ENCODE assay signal across 23 mouse cellular contexts in the genomic region with DNA sequence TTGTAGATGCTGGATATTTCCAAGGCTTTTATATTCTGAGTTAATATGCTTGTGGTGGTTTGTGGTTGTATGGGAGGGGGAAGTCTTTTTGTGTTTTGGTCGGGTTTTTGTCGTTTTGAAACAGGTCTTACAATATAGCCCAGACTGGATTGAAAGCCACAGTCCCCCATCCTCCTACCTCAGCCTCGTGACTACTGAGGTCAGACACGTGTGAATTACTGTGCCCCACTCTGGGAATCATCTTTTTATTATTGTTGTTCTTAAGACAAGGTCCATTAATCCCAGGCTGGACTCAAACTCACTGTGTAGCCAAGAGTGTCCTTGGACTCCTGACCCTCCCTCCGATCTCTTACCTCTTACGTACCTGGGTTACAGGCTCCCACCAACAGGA. TPM values are rescaled to one million over a fixed set of nuclear protein-coding genes. Genes with fewer than 3 reads are reported as not detected.
DNase-seq lines count a peak whose midpoint lies in the region; ATAC-seq and TF ChIP-seq lines count a peak whose summit lies in the region.
"Had no signal": no experiment of that assay in that cellular context is flagged by ENCODE, and none has a peak within 500 bp of the region (broad histone marks: within the 10 kb centered on the region; RNA-seq: fewer than 3 reads in every experiment).

No protein-coding gene starts in this region.

- TF ChIP-seq CTCF in cerebellum, adult 2 months (IDR thresholded peaks at IDR 0.05; ENCODE audit: borderline replicate concordance, insufficient read depth, low read depth, low read length): no peak

- no peak for TF ChIP-seq POLR2A in cerebellum, adult 2 months (IDR thresholded peaks at IDR 0.05; ENCODE audit: borderline replicate concordance, insufficient read depth, low read length)

- no peak overlapping the region for H3K4me3 ChIP-seq in cerebellum, adult 2 months (replicated peaks; ENCODE audit: insufficient read depth, low read depth, low read length)
- H3K4me3 ChIP-seq: embryonic facial prominence, embryonic 13.5 days; forebrain, embryonic 10.5 days; gastrocnemius, adult 2 months; heart, adult 2 months; layer of hippocampus, adult 2 months; left cerebral cortex, adult 2 months; limb, embryonic 12.5 days; midbrain, embryonic 10.5 days had no signal

- WGBS in cerebellum, adult 2 months: 81% methylated on average over 6 of the region's 6 CpGs

- ATAC-seq in granulocyte monocyte progenitor cell, adult 5-6 weeks (replicated peaks; ENCODE audit: poor library complexity, severe bottlenecking): peak; percentile 87
- no peak for ATAC-seq in erythroid progenitor cell, adult 5-6 weeks (replicated peaks; ENCODE audit: low FRiP score, poor library complexity, severe bottlenecking)
- ATAC-seq: hindbrain, embryonic 16.5 days had no signal

- H3K4me1 ChIP-seq in cerebellum, adult 2 months (ENCODE audit: control insufficient read depth, insufficient read depth, low read length): no peaks in the 10 kb centered on the region
- H3K4me1 ChIP-seq: embryonic facial prominence, embryonic 13.5 days; forebrain, embryonic 10.5 days; limb, embryonic 12.5 days; midbrain, embryonic 10.5 days had no signal

- no peak overlapping the region for H3K27ac ChIP-seq in cerebellum, adult 2 months (ENCODE audit: insufficient read depth, low read length)
- H3K27ac ChIP-seq: embryonic facial prominence, embryonic 13.5 days; forebrain, embryonic 10.5 days; gastrocnemius, adult 2 months; heart, adult 2 months; layer of hippocampus, adult 2 months; left cerebral cortex, adult 2 months; limb, embryonic 12.5 days; midbrain, embryonic 10.5 days; stomach, postnatal 0 days had no signal

- peak; percentile 50 for DNase-seq in heart, adult 11 months
- no peak for DNase-seq in heart, postnatal 4 days
- DNase-seq in CD4-positive helper T cell, adult 2 months (ENCODE audit: low read depth, low spot score): peak; percentile 79
- DNase-seq in kidney, postnatal 25 days: peak; percentile 56 to 75
- no peak for DNase-seq in cerebellum, adult 2 months
- no peak for DNase-seq in adrenal gland, adult 2 months
- DNase-seq: cerebellum, postnatal 36 days; gastrocnemius, adult 2 months; heart, adult 2 months; heart, postnatal 10 days; lung, postnatal 14 days; right cerebral cortex, adult 18-20 months had no signal

- no peaks in the 10 kb centered on the region for H3K27me3 ChIP-seq in cerebellum, adult 2 months (ENCODE audit: control insufficient read depth, insufficient read depth, low read length)
- H3K27me3 ChIP-seq: embryonic facial prominence, embryonic 13.5 days; limb, embryonic 12.5 days had no signal

RNA-seq across cellular contexts. Expression of a gene that starts 38.0 kb away (rescaled TPM):
- 10 to 100 TPM; 32.6 to 34.4 TPM for total RNA-seq in heart, postnatal 4 days (2021)
- total RNA-seq in granulocyte monocyte progenitor cell, adult 5-6 weeks (2014; fragmentation: Nextera tagmentation): 25.5 and 39.0 TPM in 2 replicates
- 46.2 and 47.1 TPM in 2 replicates for total RNA-seq in granulocyte monocyte progenitor cell, adult 5-6 weeks (2017)
- total RNA-seq in erythroid progenitor cell, adult 5-6 weeks (2015; ENCODE audit: low replicate concordance): 5.8 and 6.3 TPM in 2 replicates
- 5.7 and 8.2 TPM in 2 replicates for total RNA-seq in erythroid progenitor cell, adult 5-6 weeks (2017; ENCODE audit: low replicate concordance)
- polyA plus RNA-seq in cerebellum, adult 2 months (2012; rRNA removed): 16.4 and 17.0 TPM in 2 replicates
- 10 to 100 TPM; 21.5 to 23.2 TPM for total RNA-seq in adrenal gland, adult 2 months (2021)
- polyA plus RNA-seq in adrenal gland, adult 2 months (2012; rRNA removed): 19.5 and 23.3 TPM in 2 replicates
- polyA plus RNA-seq: G1E had no signal

Comparison
In these comparisons a context has a peak if more than half of its experiments do, and no peak if none do; other contexts are left out.
1. DNase-seq: peak in heart, adult 11 months (single experiment), CD4-positive helper T cell, adult 2 months (single experiment) and kidney, postnatal 25 days (2 of 2); none in heart, postnatal 4 days (single experiment), cerebellum, adult 2 months (0 of 2) and adrenal gland, adult 2 months (single experiment).